Mouse (Mus musculus): ENCODE measurements around the gene Pard3. TPM values are rescaled to one million over a fixed set of nuclear protein-coding genes. Genes with fewer than 3 reads are reported as not detected.

Gene Pard3
- polyA plus RNA-seq, 1 experiment from 2014 or later = 30.0 TPM

DNA sequence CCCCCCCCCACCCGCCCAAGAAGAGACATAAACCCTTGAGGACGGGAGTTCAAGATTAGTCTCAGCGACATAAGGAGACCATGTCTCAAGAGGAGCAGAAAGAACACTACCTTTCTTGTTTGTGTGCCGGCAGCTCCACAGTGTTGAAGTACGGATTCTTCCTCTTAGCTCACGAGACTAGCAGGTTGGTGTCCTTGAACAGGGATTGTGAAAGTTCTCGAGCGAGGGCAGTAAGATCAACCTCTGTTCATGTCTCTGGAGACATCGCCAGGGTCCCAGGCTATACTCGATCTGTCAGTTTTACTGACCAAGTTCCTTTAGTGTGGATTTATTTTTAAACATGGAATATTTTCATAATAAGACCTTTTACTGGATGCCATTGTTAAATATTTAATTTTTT, 224.1 kb downstream of the Pard3 start:
- no peaks in the 10 kb centered on the region for H3K9me3 ChIP-seq (ENCODE audit: control insufficient read depth, low read length)
- WGBS = 90% methylated on average over 10 of the region's 10 CpGs
- no peak overlapping the region for H3K4me2 ChIP-seq (replicated peaks; ENCODE audit: low read depth)
- no peak overlapping the region for H3K27ac ChIP-seq (replicated peaks)
- TF ChIP-seq CTCF (IDR thresholded peaks at IDR 0.05; ENCODE audit: low read depth) = no peak
- no peak for TF ChIP-seq EP300 (optimal IDR thresholded peaks at IDR 0.05)
- no peak overlapping the region for H3K9ac ChIP-seq (ENCODE audit: low read length)
- no peak overlapping the region for H3K4me3 ChIP-seq (ENCODE audit: low read depth, low read length)
- ATAC-seq (ENCODE audit: low FRiP score, low TSS enrichment) (no peak), DNase-seq (ENCODE audit: low spot score) (no peak)
- H3K27me3 ChIP-seq (ENCODE audit: control insufficient read depth, insufficient read depth, low read length) = no peaks in the 10 kb centered on the region
- H3K4me1 ChIP-seq (replicated peaks; ENCODE audit: control insufficient read depth, insufficient read depth) = no peaks in the 10 kb centered on the region
- no peaks in the 10 kb centered on the region for H3K36me3 ChIP-seq (ENCODE audit: control insufficient read depth, insufficient read depth, low read length)

DNA sequence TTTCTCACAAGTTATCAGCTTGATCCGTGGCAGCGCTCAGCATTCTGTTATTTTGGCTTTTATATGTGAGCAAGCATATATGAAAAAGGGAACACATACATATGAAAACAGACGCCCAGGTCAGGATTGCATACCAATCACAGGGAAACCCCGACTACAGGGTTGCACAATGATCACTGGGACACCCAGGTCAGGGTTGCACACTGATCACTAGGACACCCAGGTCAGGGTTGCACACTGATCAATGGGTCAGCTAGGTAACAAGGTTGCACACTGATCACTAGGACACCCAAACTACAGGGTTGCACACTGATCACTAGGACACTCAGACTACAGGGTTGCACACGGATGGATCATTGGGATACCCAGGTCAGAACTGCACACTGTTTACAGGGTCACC, 228.6 kb downstream of the Pard3 start:
- Histone ChIP-seq H3K4me3 (ENCODE audit: low read depth, low read length) (no peak overlapping the region), H3K27ac (replicated peaks) (no peak overlapping the region), H3K9me3 (ENCODE audit: control insufficient read depth, low read length) (no peaks in the 10 kb centered on the region), H3K4me1 (replicated peaks; ENCODE audit: control insufficient read depth, insufficient read depth) (no peaks in the 10 kb centered on the region), H3K27me3 (ENCODE audit: control insufficient read depth, insufficient read depth, low read length) (no peaks in the 10 kb centered on the region), H3K36me3 (ENCODE audit: control insufficient read depth, insufficient read depth, low read length) (no peaks in the 10 kb centered on the region), H3K9ac (ENCODE audit: low read length) (no peak overlapping the region), H3K4me2 (replicated peaks; ENCODE audit: low read depth) (no peak overlapping the region)
- 89% methylated on average over 5 of the region's 5 CpGs for WGBS
- ATAC-seq (ENCODE audit: low FRiP score, low TSS enrichment) (no peak), DNase-seq (ENCODE audit: low spot score) (no peak)
- TF ChIP-seq EP300 (optimal IDR thresholded peaks at IDR 0.05) = no peak
- no peak for TF ChIP-seq CTCF (IDR thresholded peaks at IDR 0.05; ENCODE audit: low read depth)

DNA sequence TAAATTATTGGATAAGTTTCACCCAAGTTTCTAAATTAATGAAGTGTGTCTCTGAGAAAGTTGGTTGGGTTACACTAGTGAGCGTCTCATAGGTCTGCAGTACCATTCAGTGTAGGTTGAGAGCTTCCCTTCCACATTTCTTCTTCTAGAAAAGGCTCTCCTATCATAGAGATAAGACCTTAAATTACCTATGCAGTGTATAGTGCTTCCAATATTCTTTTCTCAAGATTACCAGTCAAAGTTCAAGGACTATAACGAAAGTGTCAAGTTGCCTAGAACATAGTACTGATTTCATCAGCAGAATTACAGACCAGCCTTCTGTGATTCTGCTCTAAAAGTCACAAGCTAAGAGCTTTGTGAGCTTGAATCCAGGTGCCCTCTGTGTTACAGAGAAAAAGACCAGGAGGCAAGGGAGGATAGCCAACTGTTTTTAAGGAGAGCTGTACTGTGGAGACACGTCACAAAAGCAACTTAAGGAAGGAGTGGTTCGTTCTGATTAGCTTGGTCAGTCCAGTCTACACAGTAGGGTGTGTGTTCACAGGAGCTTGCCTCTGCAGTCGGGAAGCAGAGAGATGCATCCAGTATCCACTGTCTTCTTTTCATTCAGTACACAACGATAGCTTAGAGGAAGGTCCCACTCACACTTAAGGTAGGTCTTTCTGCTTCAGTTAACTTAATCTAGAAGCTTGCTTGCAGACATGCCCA, 229.5 kb downstream of the Pard3 start:
- Histone ChIP-seq H3K36me3 (ENCODE audit: control insufficient read depth, insufficient read depth, low read length) (no peaks in the 10 kb centered on the region), H3K27ac (replicated peaks) (no peak overlapping the region), H3K4me1 (replicated peaks; ENCODE audit: control insufficient read depth, insufficient read depth) (no peaks in the 10 kb centered on the region), H3K4me3 (ENCODE audit: low read depth, low read length) (no peak overlapping the region), H3K9me3 (ENCODE audit: control insufficient read depth, low read length) (no peaks in the 10 kb centered on the region), H3K9ac (ENCODE audit: low read length) (no peak overlapping the region), H3K27me3 (ENCODE audit: control insufficient read depth, insufficient read depth, low read length) (no peaks in the 10 kb centered on the region), H3K4me2 (replicated peaks; ENCODE audit: low read depth) (no peak overlapping the region)
- 79% methylated on average over 6 of the region's 6 CpGs for WGBS
- no peak for ATAC-seq (ENCODE audit: low FRiP score, low TSS enrichment)
- TF ChIP-seq CTCF (IDR thresholded peaks at IDR 0.05; ENCODE audit: low read depth) = no peak
- no peak for TF ChIP-seq EP300 (optimal IDR thresholded peaks at IDR 0.05)
- no peak for DNase-seq (ENCODE audit: low spot score)

DNA sequence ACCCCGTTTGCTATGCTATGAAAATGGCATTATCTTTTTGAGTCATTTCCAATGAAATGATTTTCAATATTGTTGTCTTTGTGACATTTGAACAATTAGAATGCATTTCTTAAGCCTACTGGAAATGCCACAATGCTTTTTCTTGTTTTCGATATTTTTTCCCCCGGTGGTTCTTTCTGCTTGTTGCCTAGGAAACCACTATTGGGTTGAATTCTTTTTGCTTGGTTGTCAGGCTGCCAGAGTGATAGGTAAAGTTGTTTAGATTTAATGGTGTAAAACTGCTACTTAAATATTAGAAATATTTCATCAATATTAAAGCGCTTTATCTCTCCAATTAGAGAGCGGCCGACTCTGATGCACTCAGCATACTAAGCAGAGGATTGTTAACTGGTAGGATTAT, 230.4 kb downstream of the Pard3 start:
- DNase-seq (ENCODE audit: low spot score) (no peak), ATAC-seq (ENCODE audit: low FRiP score, low TSS enrichment) (no peak)
- Histone ChIP-seq H3K36me3 (ENCODE audit: control insufficient read depth, insufficient read depth, low read length) (no peaks in the 10 kb centered on the region), H3K27ac (replicated peaks) (no peak overlapping the region), H3K27me3 (ENCODE audit: control insufficient read depth, insufficient read depth, low read length) (no peaks in the 10 kb centered on the region), H3K9me3 (ENCODE audit: control insufficient read depth, low read length) (no peaks in the 10 kb centered on the region), H3K4me1 (replicated peaks; ENCODE audit: control insufficient read depth, insufficient read depth) (no peaks in the 10 kb centered on the region), H3K4me2 (replicated peaks; ENCODE audit: low read depth) (no peak overlapping the region), H3K9ac (ENCODE audit: low read length) (no peak overlapping the region), H3K4me3 (ENCODE audit: low read depth, low read length) (no peak overlapping the region)
- TF ChIP-seq EP300 (optimal IDR thresholded peaks at IDR 0.05) = no peak
- no peak for TF ChIP-seq CTCF (IDR thresholded peaks at IDR 0.05; ENCODE audit: low read depth)
- WGBS = 89% methylated on average over 6 of the region's 6 CpGs

DNA sequence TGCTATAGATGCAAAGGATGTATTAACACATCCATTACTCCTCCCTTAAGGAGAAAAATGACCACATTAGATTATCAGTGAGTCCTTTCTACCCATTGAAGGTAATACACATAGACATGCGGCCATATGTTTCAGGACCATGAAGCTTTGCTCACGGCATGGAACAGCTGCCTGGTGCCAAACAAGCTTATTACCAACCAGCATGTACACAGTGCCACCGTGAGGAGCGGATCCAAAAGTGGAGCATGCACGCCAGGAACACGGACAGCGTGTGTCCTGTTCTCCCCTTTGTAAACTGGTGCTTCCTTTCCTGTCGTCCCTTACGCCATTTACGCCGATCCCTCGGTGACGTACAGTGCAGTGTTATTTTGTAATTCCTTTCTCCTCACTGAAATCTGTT, 232.2 kb downstream of the Pard3 start:
- WGBS = 94% methylated on average over 13 of the region's 13 CpGs
- H3K36me3 ChIP-seq (ENCODE audit: control insufficient read depth, insufficient read depth, low read length) = no peaks in the 10 kb centered on the region

DNA sequence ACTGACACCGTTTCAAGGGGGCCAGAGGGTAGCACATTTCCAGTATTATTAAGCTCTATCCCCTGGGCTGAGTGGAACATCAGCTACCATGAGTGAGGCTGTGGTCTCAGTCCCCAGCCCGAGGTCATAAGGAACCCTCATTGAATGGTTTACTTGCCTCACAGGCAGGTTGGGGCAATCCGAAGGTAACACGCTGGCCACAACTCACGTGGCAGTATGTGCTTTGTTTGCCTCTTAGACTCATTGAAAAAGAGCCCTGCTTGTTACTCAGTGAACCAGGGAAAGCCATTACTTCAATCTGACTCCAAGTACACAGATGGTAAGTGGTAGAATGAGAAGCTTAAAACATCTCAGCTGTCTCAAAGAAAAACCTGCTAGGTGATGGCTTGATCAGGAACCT, 236.8 kb downstream of the Pard3 start:
- no peaks in the 10 kb centered on the region for H3K4me1 ChIP-seq (replicated peaks; ENCODE audit: control insufficient read depth, insufficient read depth)

More for the DNA sequence above, 232.2 kb downstream of the Pard3 start:
- no peak overlapping the region for H3K9ac ChIP-seq (ENCODE audit: low read length)
- no peak overlapping the region for H3K27ac ChIP-seq (replicated peaks)
- DNase-seq (ENCODE audit: low spot score) (no peak), ATAC-seq (ENCODE audit: low FRiP score, low TSS enrichment) (no peak)
- no peaks in the 10 kb centered on the region for H3K9me3 ChIP-seq (ENCODE audit: control insufficient read depth, low read length)
- no peak overlapping the region for H3K4me3 ChIP-seq (ENCODE audit: low read depth, low read length)
- no peaks in the 10 kb centered on the region for H3K4me1 ChIP-seq (replicated peaks; ENCODE audit: control insufficient read depth, insufficient read depth)
- TF ChIP-seq EP300 (optimal IDR thresholded peaks at IDR 0.05) (no peak), CTCF (IDR thresholded peaks at IDR 0.05; ENCODE audit: low read depth) (no peak)
- H3K4me2 ChIP-seq (replicated peaks; ENCODE audit: low read depth) = no peak overlapping the region
- no peaks in the 10 kb centered on the region for H3K27me3 ChIP-seq (ENCODE audit: control insufficient read depth, insufficient read depth, low read length)

More for the DNA sequence above, 236.8 kb downstream of the Pard3 start:
- no peak overlapping the region for H3K27ac ChIP-seq (replicated peaks)
- no peak overlapping the region for H3K9ac ChIP-seq (ENCODE audit: low read length)
- no peaks in the 10 kb centered on the region for H3K9me3 ChIP-seq (ENCODE audit: control insufficient read depth, low read length)
- H3K36me3 ChIP-seq (ENCODE audit: control insufficient read depth, insufficient read depth, low read length) = no peaks in the 10 kb centered on the region
- H3K4me3 ChIP-seq (ENCODE audit: low read depth, low read length) = no peak overlapping the region
- H3K27me3 ChIP-seq (ENCODE audit: control insufficient read depth, insufficient read depth, low read length) = no peaks in the 10 kb centered on the region
- DNase-seq (ENCODE audit: low spot score) (no peak), ATAC-seq (ENCODE audit: low FRiP score, low TSS enrichment) (no peak)
- no peak for TF ChIP-seq EP300 (optimal IDR thresholded peaks at IDR 0.05)
- no peak for TF ChIP-seq CTCF (IDR thresholded peaks at IDR 0.05; ENCODE audit: low read depth)
- WGBS = 91% methylated on average over 5 of the region's 5 CpGs
- no peak overlapping the region for H3K4me2 ChIP-seq (replicated peaks; ENCODE audit: low read depth)

All from stomach, postnatal 0 days (tissue).